Mouse (Mus musculus): Measurements from ENCODE around the gene Trp53tg5.

Gene Trp53tg5

GRCm38 (mm10) chr2:164496331-164496730, 22.8 kb upstream of the Trp53tg5 start:
- in situ Hi-C loops (cut with MboI, MseI), result no loop called here

DNA sequence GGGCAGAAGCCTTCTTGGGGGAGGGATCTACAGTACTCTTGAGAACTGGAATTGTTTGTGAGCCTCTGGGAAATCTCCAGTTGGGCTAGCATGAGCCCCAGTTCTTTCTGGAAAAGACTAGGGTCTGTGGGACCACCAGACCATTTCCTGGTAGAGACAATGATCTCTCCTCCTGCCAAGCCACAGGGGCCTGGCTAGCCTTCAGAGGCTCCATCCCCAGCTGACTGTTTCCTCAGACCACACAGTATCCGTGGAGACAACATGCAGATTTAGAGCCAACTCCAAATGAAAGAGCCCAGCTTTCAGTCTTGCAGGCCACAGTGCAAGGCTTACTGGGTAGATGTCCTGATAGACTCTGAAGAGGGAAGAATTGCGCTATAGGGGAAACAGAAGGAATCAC, 20.6 kb upstream of the Trp53tg5 start:
- in situ Hi-C loops (cut with MboI, MseI), result no loop called here

DNA sequence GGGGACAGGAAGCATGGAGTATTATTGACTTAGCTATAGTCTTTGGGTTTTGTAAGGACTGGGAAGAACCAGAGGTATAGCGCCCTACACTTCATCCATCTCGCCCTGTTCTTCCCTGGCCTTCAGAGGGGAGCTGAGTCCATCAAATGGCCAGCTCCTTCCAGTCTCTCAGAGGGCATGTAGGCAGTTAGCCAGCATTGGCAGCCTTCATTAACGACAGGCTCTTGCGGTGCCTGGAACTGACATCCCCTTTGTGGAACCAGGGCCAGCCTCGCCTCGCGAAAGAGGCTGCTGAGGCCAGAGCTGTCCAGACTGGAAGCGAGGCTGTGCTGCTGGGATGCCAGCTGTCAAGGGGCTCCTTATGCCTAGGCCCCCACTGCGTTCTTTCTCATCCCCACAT, 14.3 kb upstream of the Trp53tg5 start:
- in situ Hi-C loops (cut with MboI, MseI), result no loop called here

- in situ Hi-C loops (cut with MboI, MseI), result no loop called here
These were observed 13.6 kb upstream of the Trp53tg5 start for GRCm38 (mm10) chr2:164487115-164487527.

DNA sequence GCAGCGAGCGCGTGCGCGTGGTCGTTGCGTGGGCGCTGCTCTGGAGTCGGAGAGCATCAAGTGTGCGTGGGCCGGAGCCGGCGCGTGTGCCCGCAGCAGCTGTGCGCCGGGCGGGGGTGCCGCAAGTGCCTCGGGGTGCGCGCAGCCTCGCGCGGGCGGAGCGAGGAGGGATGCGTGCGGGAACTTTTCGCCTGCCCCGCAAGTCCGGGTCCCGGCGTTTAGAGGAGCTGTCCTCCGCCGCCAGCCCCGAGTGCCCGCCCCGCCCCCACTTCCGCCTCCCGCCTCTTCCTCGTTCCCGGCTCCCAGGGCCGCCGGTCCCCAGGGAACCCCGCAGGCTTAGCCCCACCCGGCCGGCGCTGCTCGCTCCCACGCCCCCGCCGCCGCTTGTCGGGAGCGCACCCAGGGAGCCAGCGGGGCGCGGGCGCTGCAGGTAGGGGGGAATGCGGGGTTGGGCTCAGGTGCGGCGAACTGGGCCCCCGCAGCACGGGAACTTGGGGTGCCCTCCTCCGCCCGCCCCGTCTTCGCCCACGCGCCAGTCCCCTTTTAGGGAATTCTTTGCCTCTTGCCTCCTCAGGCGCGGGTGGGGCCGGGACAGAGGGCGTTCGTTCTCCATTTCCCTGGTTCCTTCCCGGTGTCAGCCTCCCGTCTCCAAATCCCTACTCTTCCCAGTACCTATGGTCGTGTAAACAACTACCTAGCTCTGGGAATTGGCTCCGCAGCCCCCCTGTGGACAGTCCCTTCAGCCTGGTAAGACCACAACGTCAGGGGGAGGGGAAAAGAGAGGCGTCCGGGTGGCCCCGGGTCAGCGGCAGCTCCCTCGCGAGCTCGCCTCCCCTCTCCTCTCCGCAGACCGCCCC, 13.0 kb upstream of the Trp53tg5 start:
- in situ Hi-C loops (cut with MboI, MseI), result no loop called here

DNA sequence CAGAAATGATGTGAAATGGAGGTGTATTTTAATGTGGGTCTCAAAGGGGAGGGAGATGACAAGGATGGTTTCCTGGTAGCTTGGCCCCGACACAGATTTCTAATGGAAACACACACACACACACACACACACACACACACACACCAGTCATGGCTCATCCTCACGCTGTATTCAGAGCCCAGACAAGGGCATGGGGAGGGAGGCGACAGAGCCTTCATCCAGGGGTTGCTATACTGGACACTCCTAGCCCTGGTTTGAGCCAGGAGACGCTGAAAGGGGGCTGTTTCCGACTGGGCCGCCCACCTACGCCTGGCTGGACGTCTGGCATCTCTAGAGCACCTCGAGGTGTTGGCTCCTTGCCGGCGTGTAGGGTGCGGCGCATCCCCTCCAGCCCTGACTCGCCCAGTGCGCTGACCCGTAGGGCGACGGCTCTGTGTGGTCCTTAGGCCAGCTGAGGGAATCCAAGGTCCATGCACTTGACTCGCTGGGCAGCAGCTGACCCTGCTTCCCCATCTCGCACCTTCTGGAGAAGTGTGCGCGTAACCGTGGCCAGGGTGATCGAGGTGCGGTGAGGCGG, 12.2 kb upstream of the Trp53tg5 start, which contains the start of gene Dbndd2:
Dbndd2 (plus strand) TSS at position 426 of the 577 bp plus-strand sequence.
- in situ Hi-C loops (cut with MboI, MseI), result no loop called here

DNA sequence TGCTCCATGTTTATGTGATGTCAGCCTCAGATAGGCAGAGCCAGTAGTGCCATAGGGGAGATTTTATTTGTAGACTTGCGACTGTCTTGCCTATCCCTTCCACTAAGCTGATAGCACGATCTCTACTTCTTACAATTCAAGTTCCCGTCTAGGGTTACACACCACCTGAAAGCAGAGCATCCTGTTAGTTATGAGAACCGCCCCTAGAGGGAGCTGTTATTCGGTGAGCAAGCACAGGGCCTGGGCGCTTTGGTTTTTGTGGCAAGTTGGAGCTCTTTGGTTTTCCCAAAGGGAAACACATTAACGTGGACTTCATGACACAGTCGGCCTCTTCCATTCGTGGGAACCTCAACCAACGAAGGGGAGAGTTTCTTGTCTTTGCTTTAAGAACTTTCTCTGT, 3.3 kb downstream of the Trp53tg5 start:
- in situ Hi-C loops (cut with MboI, MseI), result no loop called here

- in situ Hi-C loops (cut with MboI, MseI), result no loop called here
These were observed 6.7 kb downstream of the Trp53tg5 start for GRCm38 (mm10) chr2:164466787-164467186.

DNA sequence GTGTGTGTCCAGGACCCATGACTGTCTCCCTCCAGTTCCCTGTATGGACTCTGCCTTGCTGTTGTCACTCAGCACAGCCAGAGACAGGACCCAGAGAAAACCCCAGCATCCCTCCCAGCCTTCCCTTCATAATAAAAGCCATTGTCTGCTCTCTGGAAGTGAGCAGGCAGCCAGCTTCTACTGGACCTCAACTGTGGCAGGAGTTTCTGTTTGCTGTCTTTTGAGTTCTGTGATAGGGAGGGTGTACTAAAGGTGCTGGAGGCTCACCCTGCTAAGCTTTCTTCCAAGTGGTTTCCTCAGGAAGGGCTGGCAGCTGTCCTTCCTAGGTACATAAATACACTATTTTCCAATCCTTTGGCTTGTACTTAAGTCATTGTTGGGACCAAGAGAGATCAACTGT, 8.4 kb downstream of the Trp53tg5 start:
- in situ Hi-C loops (cut with MboI, MseI), result no loop called here

- in situ Hi-C loops (cut with MboI, MseI), result no loop called here
These were observed 12.6 kb downstream of the Trp53tg5 start, which contains the start of gene Gm20458 for GRCm38 (mm10) chr2:164460745-164461551. TSS of gene Gm20458 (plus strand) at chr2:164460967.

GRCm38 (mm10) chr2:164458535-164458934, 15.0 kb downstream of the Trp53tg5 start:
- in situ Hi-C loops (cut with MboI, MseI), result loop anchor here (5.0 kb wide), 1 partner anchor 74 kb away; no protein-coding TSS in a partner anchor

DNA sequence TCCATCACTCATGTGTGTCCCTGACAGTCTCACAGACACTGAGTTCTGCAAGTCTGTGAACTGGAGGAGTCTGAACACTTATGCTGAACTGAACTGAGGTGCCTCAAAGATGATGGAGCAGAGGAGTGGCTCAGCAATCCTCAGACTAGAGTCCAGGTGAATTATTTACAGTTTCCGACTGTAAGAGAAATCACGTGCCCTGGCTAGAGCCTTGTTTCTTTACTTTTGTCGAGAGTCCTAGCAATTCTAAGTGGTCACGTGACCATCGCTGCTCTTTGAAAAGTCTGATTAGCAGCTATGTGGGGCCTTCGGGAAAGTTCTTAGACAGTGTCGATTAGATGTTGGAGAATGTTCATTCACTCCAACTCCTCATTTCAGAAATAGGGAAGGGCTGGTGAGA, 15.6 kb downstream of the Trp53tg5 start:
- in situ Hi-C loops (cut with MboI, MseI), result loop anchor here (5.0 kb wide), 1 partner anchor 74 kb away; no protein-coding TSS in a partner anchor

DNA sequence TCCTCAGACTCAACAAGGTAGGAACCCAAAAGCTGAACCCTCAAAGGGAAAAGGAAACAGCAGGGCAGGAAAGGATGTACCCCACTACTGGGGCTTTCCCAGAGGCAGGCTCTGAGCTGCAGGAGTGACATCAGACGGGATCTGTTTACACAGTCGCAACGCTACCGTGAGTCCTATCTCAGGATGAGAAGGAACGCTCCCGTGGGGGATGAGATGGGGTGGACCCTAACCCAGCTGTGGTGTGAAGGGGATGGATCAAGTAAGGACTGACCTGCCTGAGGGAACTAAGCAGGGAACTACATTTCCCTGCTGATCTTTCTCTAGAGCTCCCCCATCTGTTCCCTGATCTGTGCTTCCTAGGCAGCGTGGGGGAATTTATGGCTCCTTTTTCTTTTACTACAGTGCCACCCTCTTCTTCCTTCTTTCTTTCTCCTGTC, 16.6 kb downstream of the Trp53tg5 start, which contains the start of gene Sys1:
Sys1 (plus strand) TSS at position 101 of the 437 bp plus-strand sequence.
- in situ Hi-C loops (cut with MboI, MseI), result loop anchor here (5.0 kb wide), 1 partner anchor 75 kb away; no protein-coding TSS in a partner anchor

DNA sequence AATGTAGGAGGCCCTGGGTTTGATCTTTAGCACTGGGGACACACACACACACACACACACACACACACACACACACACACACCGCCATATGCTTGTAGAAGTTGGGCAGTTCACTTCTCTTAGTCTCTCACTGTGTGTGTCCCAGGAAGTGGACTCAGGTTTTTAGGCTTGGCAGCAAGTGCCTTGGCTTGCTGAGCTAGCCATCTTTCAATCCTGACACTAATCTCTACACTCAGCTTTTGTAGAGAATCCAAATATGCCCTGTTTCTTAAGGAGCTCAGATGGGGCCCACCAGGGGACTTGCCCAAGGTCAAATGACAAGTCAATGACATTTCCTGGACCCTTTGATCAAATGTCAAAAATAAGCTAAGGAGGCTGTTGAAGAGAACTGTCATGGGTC, 17.1 kb downstream of the Trp53tg5 start:
- in situ Hi-C loops (cut with MboI, MseI), result loop anchor here (5.0 kb wide), 1 partner anchor 76 kb away; no protein-coding TSS in a partner anchor

- in situ Hi-C loops (cut with MboI, MseI), result loop anchor here (5.0 kb wide), 1 partner anchor 77 kb away; no protein-coding TSS in a partner anchor
These were observed 17.9 kb downstream of the Trp53tg5 start for GRCm38 (mm10) chr2:164455421-164456190.

GRCm38 (mm10) chr2:164454846-164455245, 18.7 kb downstream of the Trp53tg5 start:
- in situ Hi-C loops (cut with MboI, MseI), result loop anchor here (5.0 kb wide), 1 partner anchor 77 kb away; no protein-coding TSS in a partner anchor

DNA sequence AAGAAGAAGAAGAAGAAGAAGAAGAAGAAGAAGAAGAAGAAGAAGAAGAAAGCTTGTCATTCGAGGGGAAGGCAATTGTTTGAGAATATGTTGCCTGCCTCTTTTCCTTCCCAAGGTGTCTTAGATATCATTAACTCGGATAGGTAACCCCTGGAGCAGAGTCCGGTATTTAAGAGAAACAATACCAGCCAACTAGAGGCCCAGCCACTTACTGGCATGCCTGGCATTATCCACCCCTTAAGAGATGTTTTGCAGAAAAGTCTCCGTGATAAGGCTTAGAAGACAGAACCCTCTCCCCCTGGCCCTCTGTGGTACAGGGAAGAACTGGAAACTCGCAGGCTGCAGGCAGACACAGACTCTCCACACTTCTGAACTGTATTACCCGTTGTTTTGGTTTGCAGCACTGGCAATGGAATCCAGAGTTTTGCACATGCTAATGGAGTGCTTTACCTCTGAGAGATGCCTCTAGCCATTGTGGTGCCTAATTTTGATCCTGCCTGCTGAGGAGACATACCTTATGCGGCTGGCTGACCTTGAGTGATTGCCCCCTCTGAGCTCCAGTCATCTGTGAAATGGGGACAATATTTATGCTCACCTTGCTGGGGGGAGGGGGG, 19.5 kb downstream of the Trp53tg5 start:
- in situ Hi-C loops (cut with MboI, MseI), result no loop called here

DNA sequence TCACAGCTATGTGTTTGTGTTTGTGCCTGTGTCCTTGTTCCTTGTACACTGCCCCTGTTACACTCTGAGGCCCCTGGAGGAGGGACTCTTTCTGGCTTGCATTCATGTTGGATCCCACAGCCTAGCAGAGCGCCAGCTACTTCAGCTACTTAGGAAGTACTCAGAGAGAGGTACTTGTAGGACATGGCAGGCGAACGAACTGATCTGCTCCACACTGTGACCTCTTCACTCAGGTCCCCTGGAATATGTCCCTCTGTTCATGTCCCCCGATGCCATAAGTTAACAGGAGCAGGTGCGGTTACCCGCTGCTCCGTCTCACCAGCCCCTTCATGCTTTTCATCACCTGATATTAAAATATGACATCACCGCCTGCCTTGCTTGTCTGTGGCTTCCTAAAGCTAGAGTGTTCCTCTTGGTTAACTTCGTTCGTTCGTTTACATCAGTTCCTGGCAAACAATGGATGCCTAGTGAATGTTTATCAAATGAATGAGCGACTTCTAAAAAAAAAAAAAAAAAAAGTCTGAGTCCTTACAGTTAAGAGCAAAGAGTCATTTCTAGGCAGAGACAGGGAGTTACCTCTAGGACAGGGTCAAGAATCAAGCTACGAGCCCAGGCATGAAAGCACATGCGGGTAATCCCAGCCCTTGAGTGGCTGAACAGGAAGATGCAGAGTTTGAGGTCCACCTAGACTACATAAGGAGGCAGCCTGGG, 20.3 kb downstream of the Trp53tg5 start:
- in situ Hi-C loops (cut with MboI, MseI), result no loop called here

DNA sequence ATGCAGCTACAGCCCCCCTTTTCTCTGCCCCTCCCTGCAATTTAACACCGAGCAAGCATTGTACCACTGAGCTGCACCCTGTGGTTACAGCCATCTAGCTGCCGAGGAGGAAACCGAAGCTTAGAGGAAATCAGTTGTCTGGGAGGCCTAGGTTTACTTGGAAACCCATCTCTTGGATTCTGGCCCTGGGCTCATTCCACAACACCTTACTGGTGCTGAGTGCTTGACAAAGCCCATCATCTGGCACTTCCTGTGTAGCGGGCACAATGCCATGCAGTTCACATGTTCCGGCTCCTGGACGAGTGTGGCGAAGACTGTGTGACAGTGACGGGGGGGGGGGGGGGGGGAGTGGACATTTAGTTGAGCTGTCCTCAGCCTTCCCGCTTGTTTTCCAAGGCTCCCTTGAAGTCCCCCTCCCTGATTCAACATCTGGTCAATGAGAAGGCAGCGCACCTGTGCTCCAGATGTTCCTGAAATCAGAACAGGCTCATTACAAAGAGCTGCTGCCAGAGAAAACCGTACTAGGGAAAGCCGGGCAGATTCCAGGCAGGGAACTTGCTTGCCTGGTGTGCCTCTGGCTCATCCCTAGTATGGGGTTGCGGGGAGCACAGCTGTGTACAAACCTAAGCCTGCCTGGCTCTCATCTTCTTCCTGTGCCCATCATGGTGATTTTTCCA, 21.4 kb downstream of the Trp53tg5 start:
- in situ Hi-C loops (cut with MboI, MseI), result no loop called here
